Mouse (Mus musculus): ENCODE measurements around the gene Vrk3. TPM values are rescaled to one million over a fixed set of nuclear protein-coding genes. Genes with fewer than 3 reads are reported as not detected.
"Not testable (repeated sequence)": the region's sequence is repeated elsewhere in the genome, so short reads cannot be mapped to it uniquely, and the experiment has no call there.

Gene Vrk3
- 10 to 100 TPM; 47.5 to 50.6 TPM for total RNA-seq (2021)
- long read RNA-seq, experiment 1, transcript Vrk3-201 (15 exons, 1,969 nt) = major isoform, 50 of 69 reads
- long read RNA-seq, experiment 1, partial matches to known transcripts = 8 of 69 reads
- long read RNA-seq, experiment 1, other reads (novel, unspliced or antisense) = 11 of 69 reads
- long read RNA-seq, experiment 2, transcript Vrk3-201 (15 exons, 1,969 nt) = major isoform, 17 of 20 reads
- long read RNA-seq, experiment 2, partial matches to known transcripts = 1 of 20 reads
- long read RNA-seq, experiment 2, other reads (novel, unspliced or antisense) = 2 of 20 reads

- DNase-seq = peak; percentile 93 to 95
Measured at GRCm38 (mm10) chr7:44748101-44749044, at the start of gene Vrk3. Gene Vrk3 (plus strand): TSS chr7:44748413.

DNA sequence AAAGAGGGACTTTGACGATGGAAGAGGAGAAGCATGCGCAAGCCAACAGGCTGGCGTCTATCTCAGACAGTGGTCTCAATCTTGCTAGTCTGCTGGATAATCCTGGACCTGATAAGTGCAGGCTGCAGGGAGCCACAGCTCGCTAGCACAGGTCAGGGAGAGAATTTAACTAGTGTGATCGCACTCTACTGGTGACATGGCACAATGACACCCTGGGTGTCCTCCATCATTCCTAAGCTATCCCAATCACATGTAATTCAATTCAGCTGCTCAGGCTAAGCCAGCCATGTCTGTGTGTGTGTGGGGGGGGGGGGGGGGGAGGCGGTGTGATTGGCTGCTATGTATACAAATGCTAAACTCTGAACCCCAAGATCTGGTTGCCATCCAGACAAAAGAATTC, 46.3 kb upstream of the Vrk3 start:
- peak in 1 of 2 experiments; percentile 20 for DNase-seq

DNA sequence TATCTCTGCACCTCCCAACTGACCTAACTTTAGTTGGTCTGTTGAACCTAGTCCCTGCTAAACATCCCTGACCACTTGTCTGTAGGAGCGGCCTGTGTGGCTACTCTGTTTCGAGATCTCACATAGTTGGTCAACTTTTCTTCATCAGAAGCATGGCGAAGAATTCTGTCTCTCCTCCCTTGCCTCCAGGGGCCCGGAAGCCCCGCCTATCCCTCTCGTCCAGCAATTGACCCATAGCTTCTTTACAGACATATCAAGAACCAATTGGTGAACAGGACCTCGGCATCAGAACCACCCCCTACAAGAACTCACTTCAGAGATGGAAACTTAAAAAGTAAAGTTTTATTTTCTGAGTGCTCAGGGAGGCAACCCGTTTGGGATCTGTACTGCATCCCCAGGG, 45.2 kb upstream of the Vrk3 start:
- DNase-seq = peak in 1 of 2 experiments; percentile 19

DNA sequence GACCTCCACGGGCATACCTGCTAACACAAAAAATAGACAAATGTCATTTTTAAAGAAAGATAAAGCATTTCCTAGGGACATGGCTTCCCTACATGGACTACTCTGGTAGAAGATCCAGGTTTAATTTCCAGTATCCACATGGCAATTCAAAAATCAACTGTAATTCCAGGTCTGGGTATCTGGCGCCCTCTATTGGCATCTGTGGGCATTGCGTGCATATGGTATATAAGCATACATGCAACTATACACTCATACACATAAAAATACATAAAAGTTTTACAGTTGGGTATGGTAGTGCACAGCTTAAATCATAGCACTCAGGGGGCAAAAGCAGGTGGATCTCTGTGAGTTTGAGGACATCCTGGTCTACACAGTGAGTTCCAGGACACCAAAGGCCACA, 43.9 kb upstream of the Vrk3 start:
- DNase-seq = peak; percentile 28 to 50

DNA sequence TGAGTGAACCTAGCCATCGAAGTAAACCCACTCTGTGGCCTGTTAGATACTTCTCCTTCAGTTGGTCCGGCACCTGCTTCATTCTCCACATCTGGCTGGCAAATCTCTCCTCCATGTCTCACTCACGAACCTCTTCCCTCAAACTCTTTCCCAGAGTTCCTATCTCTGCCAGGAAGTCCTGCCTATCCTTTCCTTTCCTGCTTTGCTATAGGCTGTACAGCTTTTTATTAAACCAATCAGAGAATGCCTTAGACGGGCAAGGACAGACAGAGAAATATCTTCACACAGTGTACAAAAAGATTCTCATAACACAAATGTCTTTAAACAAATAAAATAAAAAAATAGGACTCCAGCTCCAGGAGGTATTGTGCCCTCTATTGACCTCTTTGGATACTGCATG, 43.1 kb upstream of the Vrk3 start:
- no peak for DNase-seq

DNA sequence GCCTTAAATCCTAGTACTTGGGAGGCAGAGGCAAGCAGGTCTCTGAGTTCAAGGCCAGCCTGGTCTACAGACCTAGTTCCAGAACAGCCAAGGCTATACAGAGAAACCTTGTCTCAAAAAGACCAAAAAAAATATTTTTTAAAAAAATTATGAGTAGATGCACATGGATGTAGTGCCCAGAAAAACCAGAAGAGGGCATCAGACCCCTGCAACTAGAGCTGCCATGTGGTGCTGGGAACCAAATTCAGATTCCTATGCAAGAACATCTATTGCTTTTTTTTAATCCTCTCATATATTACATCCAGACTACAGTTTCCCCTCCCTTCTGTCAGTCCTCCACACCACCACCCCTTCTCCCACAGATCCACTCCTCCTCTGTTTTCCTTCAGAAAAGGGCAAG, 41.9 kb upstream of the Vrk3 start:
- no peak for DNase-seq

DNA sequence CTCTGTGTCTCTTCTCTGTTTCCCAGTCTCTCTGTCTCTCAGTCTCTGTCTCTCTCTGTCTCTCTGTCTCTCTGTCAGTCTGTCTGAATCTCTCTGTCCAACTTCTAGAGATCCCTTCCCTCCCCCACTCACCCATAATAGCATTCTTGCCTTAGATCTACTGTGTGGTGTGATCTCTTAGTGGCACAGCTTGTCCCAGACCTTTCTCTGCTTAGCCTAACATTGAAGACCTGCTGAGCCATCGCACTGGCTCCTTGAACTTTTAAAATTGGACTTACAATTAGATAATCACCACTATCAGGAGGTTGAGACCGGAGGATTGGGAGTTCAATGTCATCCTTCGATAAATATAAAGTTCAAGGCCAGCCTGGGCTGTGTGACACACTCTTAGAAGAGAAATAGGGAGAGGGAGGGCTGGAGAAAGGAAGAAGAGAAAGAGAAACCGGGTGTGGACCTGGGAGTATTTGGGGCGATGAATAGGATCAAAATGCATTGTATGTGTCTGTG, 41.0 kb upstream of the Vrk3 start:
- peak; percentile 28 to 30 for DNase-seq

GRCm38 (mm10) chr7:44708093-44708492, 40.1 kb upstream of the Vrk3 start:
- not testable (repeated sequence) for DNase-seq

DNA sequence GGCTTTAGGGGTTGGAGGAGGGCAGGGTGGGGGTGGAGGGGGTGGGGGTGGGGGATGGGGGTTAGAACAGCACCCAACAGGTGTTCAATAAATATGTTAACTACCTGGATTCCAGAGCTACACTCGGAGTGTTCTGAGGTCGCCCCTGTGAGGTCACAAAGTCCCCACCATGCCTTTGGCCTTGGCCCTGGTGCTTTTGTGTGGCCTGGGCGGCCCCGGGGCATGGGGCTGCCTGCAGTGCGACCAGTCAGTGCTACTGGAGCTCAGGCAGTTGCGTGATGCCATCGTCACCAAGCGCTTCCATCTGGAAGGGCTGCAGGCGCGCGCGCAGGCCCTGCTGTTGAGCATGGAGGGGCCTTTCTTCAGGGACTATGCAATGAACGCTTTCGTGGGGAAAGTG, 39.6 kb upstream of the Vrk3 start, which contains the start of gene Izumo2:
Gene Izumo2, plus strand, starts transcription at position 169 of the 400 bp plus-strand sequence.
- DNase-seq = no peak

DNA sequence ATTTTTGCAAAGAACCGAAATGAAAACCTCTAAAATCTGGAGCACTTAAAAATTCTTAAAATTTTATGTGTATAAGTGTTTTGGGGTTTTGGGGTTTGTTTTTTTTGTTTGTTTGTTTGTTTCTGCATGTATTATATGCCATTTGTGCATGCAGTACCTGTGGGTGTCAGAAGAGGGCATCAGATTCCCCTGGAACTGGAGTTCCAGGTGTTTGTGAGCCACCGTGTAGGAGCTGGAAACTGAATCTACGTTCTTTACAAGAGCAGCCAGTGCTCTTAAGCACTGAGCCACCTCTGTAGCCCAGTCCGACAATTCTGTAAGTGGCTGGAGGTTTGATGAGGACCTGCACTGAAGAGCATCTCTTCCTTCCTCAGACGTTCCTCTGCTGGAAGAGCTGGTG, 38.3 kb upstream of the Vrk3 start:
- no peak for DNase-seq

DNA sequence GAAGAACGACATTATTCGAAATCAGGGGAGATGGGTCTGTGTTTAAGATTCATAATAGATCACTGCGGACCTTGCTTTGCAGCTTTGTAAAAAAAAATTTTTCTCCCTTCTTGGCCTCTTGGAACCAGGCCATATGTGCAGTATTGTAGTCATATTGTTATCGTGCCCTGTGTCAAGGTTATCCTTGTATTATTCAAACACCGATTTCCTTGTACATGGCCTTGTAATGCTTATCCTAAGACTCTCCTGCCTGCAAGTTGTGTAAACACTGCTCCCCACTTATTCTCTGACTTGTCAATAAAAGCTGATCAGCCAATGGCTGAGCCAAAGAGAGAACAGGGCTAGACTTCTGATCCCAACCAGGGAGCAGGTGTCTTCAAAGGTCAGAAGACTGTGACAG, 26.2 kb upstream of the Vrk3 start:
- peak in 1 of 2 experiments; percentile 22 for DNase-seq

DNA sequence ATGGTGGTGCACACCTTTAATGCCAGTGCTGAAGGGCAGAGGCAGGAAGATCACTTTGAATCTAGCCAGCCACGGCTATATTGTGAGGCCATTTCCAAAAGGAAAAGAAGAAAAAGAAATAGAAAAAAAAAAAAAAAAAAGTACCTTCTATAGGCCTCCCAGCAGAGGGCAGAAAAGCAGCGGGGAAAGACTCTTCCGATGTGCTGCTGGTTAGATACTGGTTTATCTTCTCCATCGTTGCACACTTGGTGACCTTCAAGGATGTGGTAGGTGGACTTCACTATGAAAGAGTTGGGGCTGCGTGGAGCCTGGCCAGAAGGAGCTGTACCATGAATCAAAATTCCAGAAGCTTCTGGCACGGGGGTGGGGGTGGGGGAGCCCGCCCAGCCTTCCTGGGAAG, 23.9 kb upstream of the Vrk3 start:
- DNase-seq = peak in 1 of 2 experiments; percentile 40

DNA sequence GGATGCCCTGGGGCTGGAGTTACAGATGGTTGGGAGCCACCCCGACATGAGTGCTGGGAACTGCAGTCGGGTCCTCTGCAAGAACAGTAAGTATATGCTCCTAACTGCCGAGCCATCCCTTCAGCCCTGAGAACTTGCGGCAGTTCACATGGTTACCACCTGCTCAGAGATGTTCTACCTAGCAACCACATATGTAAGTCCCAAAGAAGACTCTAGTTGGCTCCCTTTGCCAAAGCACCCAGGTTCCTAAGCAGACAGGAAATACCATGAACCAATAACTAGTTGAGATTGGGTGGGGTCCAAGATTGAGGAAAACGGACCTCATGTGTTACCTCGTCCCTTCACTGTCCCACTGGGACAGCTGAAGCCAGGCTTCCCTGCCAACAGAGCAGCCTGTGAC, 21.9 kb upstream of the Vrk3 start:
- DNase-seq = no peak

- no peak for DNase-seq
Measured at GRCm38 (mm10) chr7:44727151-44727550, 21.1 kb upstream of the Vrk3 start.

- DNase-seq = no peak
Measured at GRCm38 (mm10) chr7:44728082-44728975, 19.9 kb upstream of the Vrk3 start.

GRCm38 (mm10) chr7:44733723-44734122, 14.5 kb upstream of the Vrk3 start:
- DNase-seq = no peak

- DNase-seq = no peak
Measured at GRCm38 (mm10) chr7:44741361-44741760, 6.9 kb upstream of the Vrk3 start.

DNA sequence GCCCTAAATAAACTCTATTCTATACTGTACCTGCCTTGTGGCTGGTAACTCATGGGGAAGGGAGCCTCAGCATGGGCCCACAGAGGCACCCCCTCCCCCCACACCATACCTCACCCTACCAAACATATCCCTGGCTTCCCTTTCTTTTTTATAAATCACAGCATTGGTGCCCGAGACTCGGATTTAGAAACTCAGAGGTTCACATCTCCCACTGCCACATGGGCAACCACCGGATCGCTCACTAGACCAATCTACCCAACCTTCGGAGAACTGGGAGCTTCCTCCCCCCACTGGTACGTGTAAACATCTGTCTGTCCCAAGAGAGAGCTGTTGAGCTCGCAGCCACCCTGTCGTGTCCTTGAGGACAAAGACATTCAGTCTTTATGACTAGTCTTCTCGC, 3.9 kb upstream of the Vrk3 start:
- DNase-seq = no peak

- peak; percentile 82 to 89 for DNase-seq
Measured at GRCm38 (mm10) chr7:44745076-44745475, 3.1 kb upstream of the Vrk3 start.

DNA sequence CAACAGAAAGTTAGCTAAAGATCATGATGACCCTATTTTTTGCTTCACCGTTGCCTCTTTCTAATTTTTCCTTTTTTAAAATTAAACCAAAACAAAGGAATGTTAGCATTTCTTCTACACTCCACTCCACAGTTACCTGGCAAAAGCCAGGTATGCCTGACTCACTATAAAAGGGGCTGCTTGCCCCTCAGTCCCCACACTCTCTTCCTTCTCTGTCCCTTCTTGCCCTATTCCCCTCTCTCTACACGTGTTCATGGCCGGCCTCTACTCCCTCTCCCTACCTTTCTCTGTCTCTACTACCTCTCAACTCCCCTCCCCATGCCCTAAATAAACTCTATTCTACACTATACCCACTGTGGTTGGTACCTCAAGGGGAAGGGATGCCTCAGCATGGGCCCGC, 1.1 kb upstream of the Vrk3 start:
- no peak for DNase-seq

DNA sequence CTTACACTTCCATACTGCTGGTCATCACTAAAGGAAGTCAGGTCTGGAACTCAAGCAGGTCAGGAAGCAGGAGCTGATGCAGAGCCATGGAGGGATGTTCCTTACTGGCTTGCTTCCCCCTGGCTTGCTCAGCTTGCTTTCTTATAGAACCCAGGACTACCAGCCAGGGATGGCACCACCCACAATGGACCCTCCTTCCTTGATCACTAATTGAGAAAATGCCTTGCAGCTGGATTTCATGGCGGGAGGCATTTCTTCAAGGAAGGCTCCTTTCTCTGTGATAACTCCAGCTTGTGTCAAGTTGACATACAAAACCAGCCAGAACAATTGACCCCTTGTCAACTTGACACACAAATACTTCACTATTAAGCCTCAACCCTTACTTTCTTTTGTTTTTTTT, 2.7 kb downstream of the Vrk3 start, which contains the start of gene Zfp473:
Gene Zfp473, minus strand, starts transcription at position 101 of the 400 bp plus-strand sequence.
- not testable (repeated sequence) for DNase-seq

DNA sequence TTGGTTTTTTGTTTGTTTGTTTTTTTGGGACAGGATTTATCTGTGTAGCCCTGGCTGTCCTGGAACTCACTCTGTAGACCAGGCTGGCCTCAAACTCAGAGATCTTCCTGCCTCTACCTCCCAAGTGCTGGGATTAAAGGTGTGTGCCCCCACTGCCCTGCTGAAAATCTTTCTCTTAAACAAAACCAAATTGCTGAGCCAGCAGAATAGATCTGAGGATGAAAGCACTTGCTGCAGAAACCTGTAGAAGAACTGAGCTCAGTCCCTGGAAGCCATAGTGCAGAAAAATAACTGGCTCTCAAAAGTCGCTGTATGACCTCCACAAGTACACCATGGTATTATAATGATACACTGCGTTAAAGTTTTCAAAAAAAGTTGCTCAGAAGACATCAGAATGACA, 9.0 kb downstream of the Vrk3 start:
- no peak for DNase-seq

Measured in adrenal gland, postnatal 36 days (tissue).